Mouse (Mus musculus): ENCODE data around the gene Tubb2a. TPM values are rescaled to one million over a fixed set of nuclear protein-coding genes. Genes with fewer than 3 reads are reported as not detected.
A peak's percentile ranks its signal among the peaks of the same experiment; 100 is the strongest.

Gene Tubb2a
- total and polyA plus RNA-seq, 3 experiments, result 38.8 to 55.9 TPM; not detected in 1

- H3K4me1 ChIP-seq (ENCODE audit: control insufficient read depth in 1 of 2, insufficient read depth in 2 of 2, low read length in 2 of 2), result peaks cover 50 to 58% of the 10 kb centered on the region in 2 experiments
- no peak overlapping the region for H3K9ac ChIP-seq (ENCODE audit: control insufficient read depth, low read depth, low read length, poor library complexity, severe bottlenecking)
- no peaks in the 10 kb centered on the region for H3K79me2 ChIP-seq (ENCODE audit: control insufficient read depth, insufficient read depth, low read length, poor library complexity)
- no peaks in the 10 kb centered on the region for H3K9me3 ChIP-seq (replicated peaks; ENCODE audit: insufficient read depth, low read length)
- no peaks in the 10 kb centered on the region for H3K27me3 ChIP-seq (ENCODE audit: control insufficient read depth in 1 of 2, insufficient read depth in 2 of 2, low read length in 2 of 2)
- DNase-seq (ENCODE audit: low read depth, low spot score), result peak; percentile 68
- no peak for TF ChIP-seq HCFC1 (IDR thresholded peaks at IDR 0.05; ENCODE audit: low read depth, low read length)
- TF ChIP-seq ETS1 (IDR thresholded peaks at IDR 0.05; ENCODE audit: low read depth, low read length), result peak; percentile 86
- TF ChIP-seq UBTF (IDR thresholded peaks at IDR 0.05; ENCODE audit: borderline replicate concordance, insufficient read depth, low read depth, low read length), result no peak
- 0 out of 2 replicates have a peak, but pooled peaks have one; percentile 20 for TF ChIP-seq RCOR1 (IDR thresholded peaks at IDR 0.05; ENCODE audit: low read depth, low read length)
- peak; percentile 72 for TF ChIP-seq GATA1 (IDR thresholded peaks at IDR 0.05; ENCODE audit: low read depth, low read length)
- no peak for TF ChIP-seq RAD21 (IDR thresholded peaks at IDR 0.05; ENCODE audit: low read depth, low read length)
- no peak for TF ChIP-seq NELFE (IDR thresholded peaks at IDR 0.05; ENCODE audit: low read depth, low read length)
- TF ChIP-seq POLR2AphosphoS5 (IDR thresholded peaks at IDR 0.05; ENCODE audit: borderline replicate concordance, low read depth, low read length), result no peak
- TF ChIP-seq MEF2A (IDR thresholded peaks at IDR 0.05; ENCODE audit: extremely low read depth, insufficient replicate concordance, low read depth, low read length, poor library complexity, severe bottlenecking), result no peak
- no peak for TF ChIP-seq CHD2 (IDR thresholded peaks at IDR 0.05; ENCODE audit: low read length)
- peak; percentile 91 for TF ChIP-seq TCF12 (IDR thresholded peaks at IDR 0.05; ENCODE audit: low read depth, low read length)
- no peak for TF ChIP-seq MAZ (IDR thresholded peaks at IDR 0.05; ENCODE audit: low read depth, low read length)
- TF ChIP-seq MXI1 (IDR thresholded peaks at IDR 0.05; ENCODE audit: low read depth, low read length), result 0 out of 2 replicates have a peak, but pooled peaks have one; percentile 18
- peak; percentile 55 to 61; a peak in 3 of 4 replicates for TF ChIP-seq EP300 (IDR thresholded peaks at IDR 0.05; ENCODE audit: low read depth in 1 of 2, low read length in 2 of 2)
- 0 out of 2 replicates have a peak, but pooled peaks have one; percentile 25 for TF ChIP-seq MYB (IDR thresholded peaks at IDR 0.05; ENCODE audit: low read depth, low read length)
- no peak for TF ChIP-seq POLR2AphosphoS2 (IDR thresholded peaks at IDR 0.05; ENCODE audit: low read length)
- no peak for TF ChIP-seq ZC3H11A (IDR thresholded peaks at IDR 0.05; ENCODE audit: low read depth, low read length)
- peaks cover 0 to 52% of the 10 kb centered on the region in 2 experiments; a peak in 2 of 4 replicates for H3K36me3 ChIP-seq (ENCODE audit: control insufficient read depth in 1 of 2, insufficient read depth in 2 of 2, low read length in 2 of 2)
- H3K27ac ChIP-seq (ENCODE audit: control insufficient read depth, low read depth, low read length), result peak overlapping the region; percentile 67
- peak overlapping the region in 1 of 2 experiments; percentile 4; a peak in 1 of 4 replicates for H3K4me3 ChIP-seq (ENCODE audit: control insufficient read depth in 1 of 2, insufficient read depth in 1 of 2, low read depth in 2 of 2, low read length in 2 of 2)
Measured at GRCm38 (mm10) chr13:34119406-34119805, 41.6 kb upstream of the Tubb2a start.

DNA sequence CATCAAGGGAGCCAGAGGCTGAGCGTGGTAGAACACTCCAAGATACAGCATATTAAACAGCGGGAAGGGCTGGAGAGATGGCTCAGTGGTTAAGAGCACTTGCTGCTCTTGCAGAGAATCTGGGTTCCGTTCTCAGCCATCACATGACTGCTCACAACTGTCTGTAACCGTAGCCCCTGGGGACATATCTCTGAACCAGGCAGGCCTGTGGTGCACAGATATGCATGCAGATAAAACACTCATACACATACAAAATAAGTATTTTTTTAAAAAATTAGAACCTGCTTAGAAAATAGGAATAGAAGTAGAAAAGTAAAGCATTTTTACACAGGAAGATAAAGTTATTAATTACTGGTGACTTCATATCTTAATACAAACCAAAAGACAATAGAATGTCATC is 41.0 kb upstream of the Tubb2a start:
- H3K4me1 ChIP-seq (ENCODE audit: control insufficient read depth in 1 of 2, insufficient read depth in 2 of 2, low read length in 2 of 2), result peaks cover 50 to 64% of the 10 kb centered on the region in 2 experiments
- peak overlapping the region; percentile 81 for H3K27ac ChIP-seq (ENCODE audit: control insufficient read depth, low read depth, low read length)
- H3K9me3 ChIP-seq (replicated peaks; ENCODE audit: insufficient read depth, low read length), result no peaks in the 10 kb centered on the region
- H3K27me3 ChIP-seq (ENCODE audit: control insufficient read depth in 1 of 2, insufficient read depth in 2 of 2, low read length in 2 of 2), result no peaks in the 10 kb centered on the region
- H3K36me3 ChIP-seq (ENCODE audit: control insufficient read depth in 1 of 2, insufficient read depth in 2 of 2, low read length in 2 of 2), result peaks cover 0 to 54% of the 10 kb centered on the region in 2 experiments; a peak in 2 of 4 replicates
- no peaks in the 10 kb centered on the region for H3K79me2 ChIP-seq (ENCODE audit: control insufficient read depth, insufficient read depth, low read length, poor library complexity)
- H3K9ac ChIP-seq (ENCODE audit: control insufficient read depth, low read depth, low read length, poor library complexity, severe bottlenecking), result 0 out of 2 replicates have a peak overlapping the region, but pooled peaks have one; percentile 17
- DNase-seq (ENCODE audit: low read depth, low spot score), result peak; percentile 89
- H3K4me3 ChIP-seq (ENCODE audit: control insufficient read depth in 1 of 2, insufficient read depth in 1 of 2, low read depth in 2 of 2, low read length in 2 of 2), result peak overlapping the region; percentile 4 to 24; a peak in 3 of 4 replicates
- TF ChIP-seq TCF12 (IDR thresholded peaks at IDR 0.05; ENCODE audit: low read depth, low read length) (peak; percentile 99), CHD1 (IDR thresholded peaks at IDR 0.05; ENCODE audit: low read depth, low read length) (no peak), SMC3 (IDR thresholded peaks at IDR 0.05; ENCODE audit: low read depth, low read length) (no peak), POLR2A (IDR thresholded peaks at IDR 0.05; ENCODE audit: control insufficient read depth in 1 of 2, insufficient read depth in 1 of 2, low read depth in 1 of 2, low read length in 2 of 2, poor library complexity in 1 of 2) (no peak), NRF1 (IDR thresholded peaks at IDR 0.05; ENCODE audit: insufficient read depth, low read depth, low read length, poor library complexity, severe bottlenecking) (no peak), MAX (IDR thresholded peaks at IDR 0.05; ENCODE audit: low read length) (no peak), UBTF (IDR thresholded peaks at IDR 0.05; ENCODE audit: borderline replicate concordance, insufficient read depth, low read depth, low read length) (no peak), MXI1 (IDR thresholded peaks at IDR 0.05; ENCODE audit: low read depth, low read length) (no peak; the same call in 1 of the 2 replicates), GABPA (IDR thresholded peaks at IDR 0.05; ENCODE audit: low read depth, low read length) (no peak), TBP (IDR thresholded peaks at IDR 0.05; ENCODE audit: low read depth, low read length) (0 out of 2 replicates have a peak, but pooled peaks have one; percentile 40), USF2 (IDR thresholded peaks at IDR 0.05; ENCODE audit: borderline replicate concordance in 1 of 2, insufficient read depth in 1 of 2, low read depth in 1 of 2, low read length in 2 of 2) (peak in 1 of 2 experiments; percentile 73; a peak in 2 of 4 replicates), MYC (IDR thresholded peaks at IDR 0.05; ENCODE audit: low read depth, low read length) (peak; percentile 53; the same call in 1 of the 2 replicates), CHD2 (IDR thresholded peaks at IDR 0.05; ENCODE audit: low read length) (no peak), SIN3A (IDR thresholded peaks at IDR 0.05; ENCODE audit: low read length) (peak; percentile 62), ELF1 (IDR thresholded peaks at IDR 0.05; ENCODE audit: low read depth, low read length) (no peak; the same call in 1 of the 2 replicates), ZKSCAN1 (IDR thresholded peaks at IDR 0.05; ENCODE audit: low read depth, low read length) (no peak), POLR2AphosphoS2 (IDR thresholded peaks at IDR 0.05; ENCODE audit: low read length) (no peak), ETS1 (IDR thresholded peaks at IDR 0.05; ENCODE audit: low read depth, low read length) (peak; percentile 96), MYB (IDR thresholded peaks at IDR 0.05; ENCODE audit: low read depth, low read length) (peak; percentile 97)
